Mouse (Mus musculus): ENCODE data around the gene Atxn10.

The Atxn10 gene

DNA sequence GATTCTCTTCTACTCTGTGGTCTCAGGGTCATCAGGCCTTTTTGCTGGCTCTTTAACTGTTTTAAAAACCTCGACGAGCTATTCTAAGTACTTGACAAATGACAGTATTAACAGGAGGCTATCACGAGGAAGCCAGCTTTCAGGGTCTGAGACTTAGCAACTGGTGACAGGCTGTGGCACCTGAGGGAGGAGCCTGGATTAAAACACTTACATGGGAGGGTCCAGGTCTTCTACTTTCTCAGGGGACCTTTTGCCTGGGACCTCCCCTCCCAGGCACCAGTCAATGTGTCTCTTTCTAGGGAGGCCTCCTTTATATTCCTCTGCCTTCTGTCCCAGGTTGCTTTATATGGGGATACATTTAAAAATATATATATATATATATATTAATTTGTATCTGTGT, 1.8 kb upstream of the Atxn10 start:
- DNase-seq (ENCODE audit: low read depth, low spot score): no peak

DNA sequence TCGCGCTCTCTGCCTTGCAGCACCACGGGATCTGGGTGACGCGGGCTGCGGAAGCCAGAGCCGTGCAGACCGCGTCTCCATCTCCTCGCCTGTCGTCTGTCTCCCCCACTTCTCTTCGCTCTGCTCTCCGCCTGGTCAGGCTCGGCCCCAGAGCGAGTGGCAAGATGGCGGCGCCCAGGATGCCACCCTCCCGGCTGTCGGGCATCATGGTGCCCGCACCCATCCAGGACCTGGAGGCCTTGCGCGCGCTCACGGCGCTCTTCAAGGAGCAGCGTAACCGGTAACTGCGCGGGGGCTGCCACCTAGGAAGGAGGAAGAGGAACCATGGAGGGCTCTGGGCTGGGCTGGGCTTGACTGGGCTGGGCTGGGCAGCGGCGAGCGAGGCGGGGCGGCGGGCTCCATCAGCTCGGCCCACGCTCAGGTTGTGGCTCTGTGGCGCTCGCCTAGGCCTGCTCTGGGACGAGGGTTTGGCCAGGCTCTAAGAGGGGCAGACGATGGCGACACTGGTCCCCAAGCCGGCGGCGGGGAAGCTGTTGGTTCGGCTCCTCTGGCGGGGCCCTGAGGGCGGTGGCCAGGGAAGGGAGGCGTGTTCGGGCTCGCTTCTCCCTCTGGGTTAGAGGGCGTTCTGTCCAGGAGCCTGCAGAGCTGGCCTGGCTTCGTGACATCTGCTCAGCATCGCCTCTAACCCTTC, 401 bp downstream of the Atxn10 start:
- DNase-seq (ENCODE audit: low read depth, low spot score): peak; percentile 91

DNA sequence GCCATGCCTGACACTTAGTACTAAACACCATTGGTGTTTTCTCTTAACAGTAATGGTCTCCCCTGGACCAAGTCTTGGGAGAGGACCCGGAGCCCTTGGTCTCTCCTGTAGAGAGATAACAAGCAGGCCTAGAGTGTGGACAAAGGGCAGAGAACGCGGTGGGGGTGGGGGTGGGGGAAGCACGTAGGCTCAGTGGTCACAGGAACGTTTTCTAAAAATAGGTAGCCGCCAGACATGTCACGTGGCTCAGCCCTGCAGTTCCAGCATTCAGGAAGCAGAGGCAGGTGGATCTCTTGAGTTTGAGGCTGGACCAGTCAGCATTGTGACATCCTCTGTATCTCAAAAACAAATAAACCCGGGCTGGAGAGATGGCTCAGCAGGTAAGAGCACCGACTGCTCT, 1.2 kb downstream of the Atxn10 start:
- DNase-seq (ENCODE audit: low read depth, low spot score): peak; percentile 35

DNA sequence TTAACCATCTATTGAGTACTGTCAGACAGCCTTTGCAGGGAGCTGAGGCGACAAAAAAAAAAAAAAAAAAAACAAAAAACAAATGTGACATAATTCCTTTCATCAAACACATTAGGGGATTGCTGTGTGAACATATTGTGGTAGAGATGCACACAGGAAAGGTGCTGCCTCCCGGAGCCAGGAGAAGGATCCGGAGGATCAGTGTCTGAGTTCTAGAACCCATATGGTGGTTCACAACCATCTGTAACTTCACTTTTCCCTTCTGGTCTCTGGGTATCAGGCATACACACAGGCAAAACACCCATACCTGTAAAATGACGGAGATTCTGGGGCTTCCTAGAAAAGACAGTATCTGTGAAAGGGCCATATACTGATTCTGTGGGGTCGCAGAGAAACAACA, 1.9 kb downstream of the Atxn10 start:
- DNase-seq (ENCODE audit: low read depth, low spot score): no peak

DNA sequence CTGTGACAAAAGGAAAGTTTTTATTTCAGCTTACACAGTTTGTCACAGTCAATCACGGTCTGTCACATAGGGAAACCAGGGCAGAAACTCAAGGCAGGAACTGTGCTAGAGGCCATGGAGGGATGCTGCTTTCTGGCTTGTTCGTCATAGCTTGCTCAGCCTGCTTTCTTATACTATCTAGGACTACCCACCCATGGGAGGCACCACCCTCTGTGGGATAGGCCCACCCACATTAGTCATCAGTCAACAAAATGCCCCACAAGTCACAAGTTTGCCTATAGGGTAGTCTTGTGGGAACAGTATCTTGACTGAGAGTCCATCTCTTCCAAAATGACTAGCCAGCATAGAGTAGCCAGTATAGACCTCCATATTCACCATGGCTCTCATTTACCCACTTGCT, 6.2 kb downstream of the Atxn10 start:
- DNase-seq (ENCODE audit: low read depth, low spot score): no peak

DNA sequence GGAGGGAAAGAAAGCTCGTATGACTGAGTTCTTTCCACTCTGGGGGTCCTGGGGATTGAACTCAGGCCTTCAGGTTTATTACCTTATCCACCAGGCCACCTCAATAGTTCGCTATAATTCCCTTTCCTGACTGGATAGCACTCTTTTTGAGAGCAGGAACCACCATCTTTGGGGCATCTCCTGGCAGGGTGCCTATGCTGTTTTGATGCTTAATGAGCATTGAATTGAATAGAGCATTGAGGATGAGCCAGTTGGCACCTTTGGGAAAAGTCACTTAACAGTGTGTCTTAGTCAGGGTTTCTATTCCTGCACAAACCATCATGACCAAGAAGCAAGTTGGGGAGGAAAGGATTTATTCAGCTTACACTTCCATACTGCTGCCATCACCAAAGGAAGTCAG, 8.6 kb downstream of the Atxn10 start:
- no peak for DNase-seq (ENCODE audit: low read depth, low spot score)

DNA sequence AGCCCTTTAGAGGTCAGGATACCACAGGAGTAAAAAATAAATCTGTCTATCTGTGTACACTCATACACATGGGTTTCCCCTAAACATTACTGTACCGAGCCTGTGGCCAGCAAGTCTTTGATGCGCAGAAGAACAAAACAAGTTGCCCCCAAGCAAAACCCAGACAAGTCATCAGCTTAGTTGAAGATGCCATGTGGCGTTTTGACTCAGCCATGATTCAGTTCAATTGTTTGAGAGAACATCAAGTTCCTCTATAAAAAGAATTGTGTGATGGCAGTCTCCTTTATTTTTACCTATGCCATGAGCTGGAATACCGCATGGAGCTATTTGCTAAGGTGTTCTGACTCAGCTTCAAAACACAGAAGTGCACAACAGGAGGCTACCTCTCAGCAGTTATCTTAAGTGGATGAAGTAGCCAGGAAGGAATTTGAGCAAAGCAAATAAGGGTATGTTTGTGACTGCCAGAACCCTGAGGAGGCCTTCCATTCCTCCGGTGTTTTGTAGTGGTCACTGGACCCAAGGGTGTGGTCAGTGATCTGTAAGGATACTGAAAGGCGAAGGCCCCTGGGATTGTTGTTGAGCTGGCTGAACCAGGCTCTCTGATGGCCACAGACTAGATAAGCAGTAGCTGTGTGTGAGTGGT, 11.1 kb downstream of the Atxn10 start:
- no peak for DNase-seq (ENCODE audit: low read depth, low spot score)

DNA sequence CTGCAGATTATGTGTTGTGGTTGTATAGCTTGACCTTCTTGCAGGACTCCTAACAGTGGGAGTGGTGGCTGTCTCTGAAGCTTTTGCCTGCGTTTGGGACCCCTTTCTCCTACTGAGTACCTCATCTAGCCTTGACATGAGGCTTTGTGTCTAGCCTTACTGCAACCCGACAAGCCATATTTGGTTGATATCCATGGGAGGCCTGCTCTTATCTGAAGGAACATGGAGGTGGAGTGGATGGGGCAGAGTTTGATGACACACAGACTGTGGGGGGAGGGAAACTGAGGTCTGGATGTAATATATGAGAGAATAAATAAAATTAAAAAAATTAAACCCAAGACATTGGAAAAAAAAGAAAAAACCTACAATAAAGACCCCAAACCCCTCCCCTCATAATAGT, 14.1 kb downstream of the Atxn10 start:
- no peak for DNase-seq (ENCODE audit: low read depth, low spot score)

DNA sequence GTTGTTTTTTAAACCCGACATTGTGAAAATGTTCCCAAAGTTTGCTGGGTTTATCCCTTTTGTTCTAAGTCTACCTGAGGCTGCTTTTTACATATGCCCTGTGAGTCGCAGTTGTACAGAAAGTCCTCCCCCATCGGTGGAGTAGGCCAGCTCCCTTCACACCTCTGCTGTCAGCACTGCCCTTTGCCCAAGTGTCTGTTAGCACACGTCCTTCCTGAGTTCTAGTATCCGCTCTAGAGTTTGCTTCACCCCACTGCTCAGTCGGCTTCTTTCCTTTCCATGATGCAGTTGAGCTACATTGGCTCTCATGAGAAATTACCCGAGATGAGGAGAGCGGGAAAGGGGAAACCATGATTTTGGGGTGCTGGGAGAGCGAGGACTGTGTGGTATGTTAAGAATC, 18.0 kb downstream of the Atxn10 start:
- no peak for DNase-seq (ENCODE audit: low read depth, low spot score)

DNA sequence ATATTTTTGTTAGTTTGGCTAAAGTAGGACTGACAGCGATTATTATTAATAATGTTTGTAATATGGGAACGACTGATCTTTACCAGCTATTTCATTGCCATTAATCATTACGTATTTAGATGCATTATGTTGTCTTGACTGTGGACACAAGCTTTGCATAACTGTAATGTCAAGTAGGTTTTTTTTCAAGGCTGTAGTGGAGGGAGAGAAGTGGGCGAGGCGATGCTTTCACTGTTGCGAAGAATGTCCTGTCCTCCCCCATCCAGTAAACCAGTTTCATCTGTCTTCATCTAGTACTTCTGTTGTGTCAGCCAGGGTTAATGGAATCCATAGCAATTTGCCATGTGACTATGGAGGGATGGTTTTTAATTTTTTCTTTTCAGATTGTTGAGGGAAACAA, 20.1 kb downstream of the Atxn10 start:
- DNase-seq (ENCODE audit: low read depth, low spot score): no peak

DNA sequence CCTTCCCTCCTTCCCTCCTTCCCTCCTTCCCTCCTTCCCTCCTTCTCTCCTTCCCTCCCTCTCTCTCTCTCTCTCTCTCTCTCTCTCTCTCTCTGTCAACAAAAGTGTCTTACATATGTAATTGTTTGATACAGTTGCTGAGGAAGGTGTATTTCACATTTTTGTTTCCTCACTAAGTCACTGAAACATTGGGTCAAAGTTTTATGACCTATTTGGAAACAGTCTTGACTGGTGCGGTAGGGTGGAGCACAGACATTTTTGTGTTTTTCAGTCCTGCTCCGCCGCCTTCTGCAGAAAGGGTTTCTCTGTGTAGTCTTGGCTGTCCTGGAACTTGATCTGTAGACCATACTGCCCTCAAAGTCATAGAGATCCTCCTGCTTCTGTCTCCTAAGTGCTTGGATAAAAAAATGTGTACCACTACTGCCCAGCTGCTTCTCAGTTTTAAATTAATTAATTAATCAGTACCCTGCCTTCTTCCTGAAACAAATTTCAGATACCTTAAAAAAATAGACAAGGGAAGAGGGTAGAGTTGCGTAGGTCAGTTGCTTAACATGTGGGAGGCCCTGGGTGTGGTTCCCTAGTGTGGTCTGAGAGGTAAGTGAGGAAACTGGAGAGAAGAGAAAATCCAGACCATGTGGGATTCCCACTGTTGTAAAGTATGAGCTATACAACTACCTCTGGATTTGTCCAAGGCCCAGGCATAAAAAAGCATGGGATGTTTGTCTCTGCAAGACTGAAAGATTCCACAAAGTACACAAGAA, 21.6 kb downstream of the Atxn10 start:
- DNase-seq (ENCODE audit: low read depth, low spot score): no peak

DNA sequence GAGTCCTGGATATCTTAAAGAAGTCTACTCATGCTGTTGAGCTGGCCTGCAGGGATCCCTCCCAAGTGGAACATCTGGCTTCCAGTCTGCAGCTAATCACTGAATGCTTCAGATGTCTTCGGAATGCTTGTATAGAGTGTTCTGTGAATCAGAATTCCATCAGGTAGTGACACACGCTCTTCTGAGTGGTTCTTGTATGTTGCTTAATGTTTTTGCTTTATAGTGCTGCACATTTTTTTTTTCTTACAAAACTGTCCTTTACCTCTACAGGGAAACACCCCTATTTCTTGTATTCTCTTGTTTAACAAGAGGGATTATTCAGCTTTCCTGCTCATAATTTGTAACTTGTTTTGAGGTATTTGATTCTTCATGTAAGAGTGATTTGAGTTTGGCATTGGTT, 23.4 kb downstream of the Atxn10 start:
- no peak for DNase-seq (ENCODE audit: low read depth, low spot score)

DNA sequence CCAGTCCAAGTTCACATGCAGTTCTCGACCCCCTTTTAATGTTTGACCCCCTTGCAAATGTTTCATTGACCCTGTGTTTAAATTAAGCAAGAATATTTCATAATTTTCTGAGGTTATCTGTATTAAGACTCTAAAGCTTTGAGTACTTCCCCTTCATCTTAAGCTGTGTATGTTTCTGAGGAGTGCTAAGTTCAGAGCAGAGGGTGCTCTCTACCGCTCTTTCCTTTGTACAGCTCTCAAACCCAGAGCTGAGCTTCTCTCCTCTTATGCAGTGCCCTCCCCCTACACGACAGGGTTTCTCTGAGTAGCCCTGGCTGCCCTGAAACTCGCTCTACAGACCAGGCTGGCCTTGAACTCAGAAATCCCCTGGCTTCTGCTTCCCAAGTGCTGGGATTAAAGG, 23.9 kb downstream of the Atxn10 start:
- no peak for DNase-seq (ENCODE audit: low read depth, low spot score)

DNA sequence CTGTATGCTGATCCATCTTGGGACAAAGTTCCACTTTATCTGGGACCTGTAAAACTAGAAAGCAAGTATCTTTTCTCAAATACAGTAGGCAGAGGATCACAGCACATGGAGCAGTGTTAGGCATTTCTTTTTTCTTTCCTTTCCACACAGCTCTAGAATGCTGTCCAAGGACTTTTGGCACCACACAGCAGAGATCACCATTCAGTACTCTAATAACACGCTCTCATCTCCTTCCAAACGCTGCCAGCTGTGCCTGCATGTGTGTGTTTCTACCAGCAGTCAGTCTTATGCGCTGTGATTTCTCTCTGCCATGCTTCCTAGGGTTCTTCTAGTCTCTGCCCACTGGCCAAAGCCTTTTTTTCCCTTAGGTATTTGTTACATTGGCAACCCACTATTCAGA, 28.3 kb downstream of the Atxn10 start:
- no peak for DNase-seq (ENCODE audit: low read depth, low spot score)

DNA sequence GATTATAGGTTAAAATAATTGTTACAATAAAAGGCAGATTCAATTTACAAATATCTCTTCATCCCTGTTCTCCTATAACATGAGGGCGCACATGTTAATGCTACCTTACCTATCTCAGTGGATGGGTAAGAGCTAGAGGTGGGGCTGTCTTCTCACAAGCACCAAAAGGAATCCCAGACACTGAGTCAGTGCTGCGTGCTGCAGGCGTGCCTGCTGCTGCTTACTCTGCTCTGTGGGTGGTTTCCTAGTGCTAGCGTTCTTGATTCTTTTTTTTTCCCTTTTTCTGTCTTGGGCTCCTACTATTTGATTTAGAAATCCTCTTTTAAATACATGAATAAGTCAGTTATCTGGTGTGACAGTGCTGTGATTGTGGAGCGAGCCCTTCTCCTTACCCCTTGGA, 30.9 kb downstream of the Atxn10 start:
- no peak for DNase-seq (ENCODE audit: low read depth, low spot score)

DNA sequence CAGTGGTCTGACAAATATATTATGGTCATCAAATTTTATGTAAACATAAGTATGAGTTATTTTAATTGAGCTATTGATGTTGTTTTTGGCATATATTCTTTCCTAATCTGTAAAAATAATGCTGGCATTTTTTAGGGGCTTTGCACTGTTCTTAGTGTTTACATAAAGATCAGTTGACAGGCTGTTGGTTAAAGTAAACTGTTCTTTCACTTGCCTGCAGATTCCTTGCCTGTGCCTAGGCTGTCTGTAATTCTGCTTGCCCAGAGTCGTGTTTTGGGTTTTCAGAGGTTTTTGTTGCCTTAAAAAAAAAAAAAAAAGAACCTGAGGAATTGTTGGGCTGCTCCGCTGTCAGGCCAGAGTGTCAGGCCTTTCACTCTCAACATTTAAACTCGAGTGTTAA, 33.7 kb downstream of the Atxn10 start:
- DNase-seq (ENCODE audit: low read depth, low spot score): no peak

DNA sequence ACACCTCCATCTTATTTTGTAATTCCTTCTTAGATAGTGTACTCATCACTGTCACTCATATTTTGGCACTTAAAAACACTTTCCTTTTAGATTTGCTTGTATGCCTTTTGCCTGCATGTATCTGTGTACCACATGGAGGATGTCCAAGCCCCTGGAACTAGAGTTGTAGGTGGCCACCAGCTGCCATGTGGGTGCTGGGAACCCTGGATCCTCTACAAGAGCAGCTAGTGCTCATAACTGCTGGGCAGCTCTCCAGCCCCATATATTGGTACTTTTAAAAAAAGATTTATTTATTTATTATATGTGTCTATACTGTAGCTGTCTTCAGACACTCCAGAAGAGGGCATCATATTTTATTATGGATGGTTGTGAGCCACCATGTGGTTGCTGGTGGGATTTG, 37.1 kb downstream of the Atxn10 start:
- no peak for DNase-seq (ENCODE audit: low read depth, low spot score)

DNA sequence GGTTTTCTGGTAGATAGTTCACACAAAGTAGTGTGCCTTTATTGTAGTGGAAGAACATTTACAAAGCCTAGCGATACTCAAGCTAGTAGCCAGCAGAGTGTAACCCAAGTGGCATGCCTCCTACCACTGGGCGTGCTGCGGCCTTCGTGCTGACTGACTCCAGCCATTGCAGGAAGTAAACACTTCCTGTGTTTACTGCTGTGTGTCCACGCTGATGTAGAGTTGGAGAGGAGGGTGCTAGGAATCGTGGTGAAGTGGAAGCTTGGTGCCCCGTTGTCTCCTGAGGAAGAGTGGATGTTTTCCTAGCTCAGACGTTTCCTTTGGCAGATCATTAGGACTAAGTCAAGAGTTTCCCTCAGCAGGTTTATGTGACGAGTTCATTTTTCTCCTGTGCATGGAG, 47.4 kb downstream of the Atxn10 start:
- DNase-seq (ENCODE audit: low read depth, low spot score): no peak

DNA sequence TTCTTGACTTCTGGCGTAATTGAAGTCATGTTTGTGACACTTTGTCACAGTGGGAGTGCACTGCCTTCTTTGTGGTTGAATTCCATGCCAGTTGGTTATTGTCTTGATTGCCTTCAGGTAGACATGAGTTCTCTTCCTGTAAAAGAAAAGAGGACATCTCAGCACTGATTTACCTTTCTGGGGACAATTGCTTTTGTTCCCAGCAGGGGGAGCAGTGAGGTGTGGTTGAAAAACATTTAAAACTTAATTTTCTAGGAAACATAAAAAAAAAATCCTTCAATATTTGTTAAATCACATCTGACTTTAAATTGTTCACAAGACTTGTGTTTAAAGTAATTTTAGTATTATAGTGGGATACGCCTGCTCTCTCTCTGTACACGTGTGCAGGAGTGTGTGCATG, 52.7 kb downstream of the Atxn10 start:
- DNase-seq (ENCODE audit: low read depth, low spot score): peak; percentile 16

DNA sequence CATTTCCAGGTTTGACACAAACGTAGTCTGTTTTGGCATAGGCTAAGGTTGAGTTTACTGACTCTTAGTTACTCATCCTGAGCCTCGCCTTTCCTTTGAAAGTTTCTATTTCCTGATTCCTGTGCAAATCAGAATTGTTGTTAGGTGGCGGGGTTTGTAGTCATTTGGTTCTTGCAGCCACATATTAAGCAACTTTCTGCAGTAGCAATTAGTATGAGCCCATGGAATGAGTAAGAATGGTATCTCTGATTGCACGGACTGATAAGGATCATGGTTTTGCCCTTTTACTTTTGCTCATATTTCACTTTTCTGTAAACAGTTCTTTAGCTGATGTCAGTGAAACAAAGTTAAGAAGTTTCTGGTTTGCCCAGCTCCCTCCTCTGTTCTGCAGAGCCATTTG, 53.9 kb downstream of the Atxn10 start:
- no peak for DNase-seq (ENCODE audit: low read depth, low spot score)

DNA sequence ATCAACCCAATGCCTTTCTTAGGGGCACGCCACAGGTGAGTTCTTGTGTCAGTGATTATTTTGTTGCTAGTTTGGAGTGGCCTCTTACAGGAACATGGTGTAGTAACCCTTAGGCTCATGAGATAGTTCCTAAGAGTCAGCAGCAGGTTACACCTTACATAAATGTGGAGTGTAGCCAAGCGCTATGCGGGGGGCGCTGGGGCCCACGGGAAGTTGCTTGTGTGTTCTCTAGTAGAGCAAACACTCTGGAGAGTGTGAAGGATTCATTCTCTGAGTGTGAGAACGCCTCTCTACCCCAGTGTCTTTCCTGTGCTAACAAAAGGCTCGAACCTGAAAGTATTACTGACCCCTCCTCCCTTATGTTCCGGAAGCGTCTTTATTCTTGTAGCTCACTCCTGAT, 59.3 kb downstream of the Atxn10 start:
- DNase-seq (ENCODE audit: low read depth, low spot score): no peak

DNA sequence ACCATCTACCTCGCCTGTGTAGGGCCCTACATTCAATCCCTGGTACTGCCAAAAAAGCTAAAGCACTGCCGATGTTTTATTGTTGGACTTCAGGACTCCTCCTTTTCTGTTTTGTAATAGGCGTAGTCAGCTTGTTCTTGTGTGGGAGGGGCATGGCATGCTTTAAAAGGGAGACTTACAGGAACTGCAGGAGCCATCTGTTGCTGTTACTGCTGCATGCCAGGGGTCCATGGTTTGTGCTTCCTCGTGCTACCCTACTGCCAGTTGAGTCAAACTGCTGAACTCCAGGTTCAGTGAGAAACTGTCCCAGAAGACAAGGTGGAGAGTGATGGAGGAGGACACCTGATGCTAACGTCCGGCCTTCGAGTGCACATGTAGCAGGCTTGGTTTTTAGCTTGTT, 65.9 kb downstream of the Atxn10 start:
- DNase-seq (ENCODE audit: low read depth, low spot score): no peak

DNA sequence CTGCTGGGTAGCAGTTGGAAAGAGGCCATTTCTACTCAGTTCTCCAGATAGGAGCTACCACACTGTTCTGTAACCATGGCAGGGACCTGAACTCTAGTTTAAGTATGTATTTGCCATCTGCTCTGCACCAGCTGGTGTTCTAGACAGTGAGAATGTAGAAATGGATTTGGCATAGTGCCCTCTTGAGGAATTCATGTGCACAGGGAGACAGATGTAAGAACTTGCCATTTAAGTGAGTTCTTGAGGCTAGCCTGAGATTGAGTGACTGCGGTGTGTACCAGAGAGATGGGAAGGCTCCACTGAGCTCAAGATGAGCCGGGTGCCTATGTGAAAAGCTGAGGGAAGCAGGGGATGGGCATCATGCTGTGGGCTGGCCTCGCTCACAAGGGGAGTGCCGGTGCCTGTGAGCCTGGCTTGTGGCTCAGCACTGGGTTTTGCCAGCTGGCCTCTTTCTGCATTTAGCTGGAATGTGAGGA, 67.2 kb downstream of the Atxn10 start:
- DNase-seq (ENCODE audit: low read depth, low spot score): peak; percentile 25

Measured in A20 (cell line).